Mouse (Mus musculus) urinary bladder, postnatal 25 days (tissue): ENCODE data around the gene Platr17.

ENCODE experiments used
- DNase-seq: peaks from one replicate; pipeline ENCODE4 v3.0.0; 2022; ENCODE audit warnings: low spot score

Gene Platr17

DNA sequence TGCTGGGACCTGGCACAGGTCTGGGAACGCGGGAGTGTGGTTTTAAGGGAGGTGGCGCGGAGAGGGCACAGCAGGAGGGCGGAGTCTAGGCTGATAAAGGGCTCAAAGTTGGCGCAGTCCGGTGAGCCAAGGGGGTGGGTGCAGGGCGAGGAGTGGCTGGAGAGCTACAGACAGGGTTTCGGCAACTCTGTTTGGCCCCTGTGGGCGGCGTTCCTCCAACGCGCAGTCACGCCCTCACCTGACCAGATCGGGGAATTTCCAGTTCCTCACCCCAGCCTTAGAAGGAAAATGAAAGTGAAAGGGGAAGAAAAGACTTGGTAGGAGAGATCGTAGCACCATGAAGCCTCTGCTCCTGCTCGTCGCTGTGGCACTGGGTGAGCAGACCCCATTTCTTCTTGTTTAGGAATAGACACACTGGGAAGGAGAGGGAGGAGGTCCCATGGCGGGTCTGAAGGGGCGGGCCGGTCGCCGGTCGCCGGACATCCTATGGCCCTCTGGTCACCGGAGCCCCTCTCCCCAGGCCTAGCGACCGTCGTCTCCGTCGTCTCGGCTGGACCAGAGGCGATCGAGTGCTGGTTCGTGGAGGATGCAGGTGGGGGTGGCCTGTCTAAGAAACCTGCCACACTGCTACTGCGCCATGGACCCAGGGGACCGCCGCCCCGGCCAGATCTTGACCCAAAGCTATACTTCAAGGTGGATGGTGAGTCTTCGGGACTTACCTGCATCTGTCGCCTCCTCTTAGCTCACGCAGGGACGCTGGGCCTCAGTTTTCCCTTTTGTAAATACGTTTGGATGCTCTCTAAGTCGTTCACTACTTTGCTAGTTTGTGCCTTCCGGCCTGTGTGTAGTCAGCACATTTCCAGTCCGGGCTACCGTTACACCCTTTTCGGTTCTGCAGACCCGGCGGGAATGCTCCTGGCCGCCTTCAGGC lies 14.7 kb downstream of the Platr17 start:
- DNase-seq: peak; percentile 71

GRCm38 (mm10) chr17:33920282-33921097 lies 15.6 kb downstream of the Platr17 start:
- DNase-seq: peak; percentile 80

DNA sequence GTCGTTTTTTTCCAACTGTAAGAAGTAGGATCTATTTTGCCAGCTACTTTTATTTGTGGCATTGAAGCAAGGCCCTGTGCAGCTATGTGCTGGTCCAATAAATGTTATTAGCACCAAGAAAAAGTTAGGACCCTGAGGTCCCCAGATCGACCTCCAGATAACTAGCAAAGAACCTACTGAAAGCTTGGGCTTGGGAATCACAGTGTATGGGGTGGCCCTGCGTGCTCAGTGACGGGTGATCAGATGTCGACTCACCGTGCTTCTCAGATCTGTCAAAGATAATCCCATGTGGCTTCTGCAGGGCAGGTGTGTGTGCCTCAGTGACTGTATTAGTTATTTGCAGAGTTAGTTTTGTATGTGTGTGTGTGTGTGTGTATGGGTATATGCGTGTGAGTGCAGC lies 16.4 kb downstream of the Platr17 start:
- no peak for DNase-seq

GRCm38 (mm10) chr17:33924577-33925283 lies 19.8 kb downstream of the Platr17 start:
- DNase-seq: no peak

- no peak for DNase-seq
Observed at GRCm38 (mm10) chr17:33925406-33926116, 20.6 kb downstream of the Platr17 start.

DNA sequence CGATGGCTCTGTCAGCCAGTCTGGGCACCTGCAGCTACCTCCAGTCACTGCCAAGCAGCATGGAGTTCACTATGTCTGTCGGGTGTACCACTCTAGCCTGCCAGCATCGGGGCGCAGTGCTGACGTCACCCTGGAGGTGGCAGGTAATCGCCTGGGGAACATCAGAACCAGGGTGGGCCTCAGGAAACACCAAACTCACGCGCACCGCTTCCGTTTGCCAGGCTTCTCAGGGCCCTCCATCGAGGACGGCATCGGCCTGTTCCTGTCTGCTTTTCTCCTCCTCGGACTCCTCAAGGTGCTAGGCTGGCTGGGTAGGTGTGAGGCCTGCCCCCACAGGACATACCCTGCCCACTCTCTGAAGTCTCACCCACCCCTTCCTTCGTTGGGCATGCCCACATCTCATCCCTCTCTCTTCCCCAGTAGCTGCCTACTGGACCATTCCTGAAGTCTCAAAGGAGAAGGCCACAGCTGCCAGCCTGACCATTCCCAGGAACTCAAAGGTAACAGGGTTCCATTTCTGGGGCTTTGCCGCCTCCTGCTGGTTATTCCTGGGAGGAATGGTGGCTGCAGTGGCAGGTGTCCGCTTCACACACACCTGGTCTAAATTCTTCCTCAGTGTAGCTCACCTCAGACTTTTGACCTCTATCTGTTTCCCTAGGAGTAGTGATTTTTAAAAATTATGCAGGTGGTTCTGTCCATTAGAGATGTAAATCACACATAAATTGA lies 21.4 kb downstream of the Platr17 start:
- no peak for DNase-seq

- no peak for DNase-seq
Observed at GRCm38 (mm10) chr17:33928251-33928947, 23.5 kb downstream of the Platr17 start.

DNA sequence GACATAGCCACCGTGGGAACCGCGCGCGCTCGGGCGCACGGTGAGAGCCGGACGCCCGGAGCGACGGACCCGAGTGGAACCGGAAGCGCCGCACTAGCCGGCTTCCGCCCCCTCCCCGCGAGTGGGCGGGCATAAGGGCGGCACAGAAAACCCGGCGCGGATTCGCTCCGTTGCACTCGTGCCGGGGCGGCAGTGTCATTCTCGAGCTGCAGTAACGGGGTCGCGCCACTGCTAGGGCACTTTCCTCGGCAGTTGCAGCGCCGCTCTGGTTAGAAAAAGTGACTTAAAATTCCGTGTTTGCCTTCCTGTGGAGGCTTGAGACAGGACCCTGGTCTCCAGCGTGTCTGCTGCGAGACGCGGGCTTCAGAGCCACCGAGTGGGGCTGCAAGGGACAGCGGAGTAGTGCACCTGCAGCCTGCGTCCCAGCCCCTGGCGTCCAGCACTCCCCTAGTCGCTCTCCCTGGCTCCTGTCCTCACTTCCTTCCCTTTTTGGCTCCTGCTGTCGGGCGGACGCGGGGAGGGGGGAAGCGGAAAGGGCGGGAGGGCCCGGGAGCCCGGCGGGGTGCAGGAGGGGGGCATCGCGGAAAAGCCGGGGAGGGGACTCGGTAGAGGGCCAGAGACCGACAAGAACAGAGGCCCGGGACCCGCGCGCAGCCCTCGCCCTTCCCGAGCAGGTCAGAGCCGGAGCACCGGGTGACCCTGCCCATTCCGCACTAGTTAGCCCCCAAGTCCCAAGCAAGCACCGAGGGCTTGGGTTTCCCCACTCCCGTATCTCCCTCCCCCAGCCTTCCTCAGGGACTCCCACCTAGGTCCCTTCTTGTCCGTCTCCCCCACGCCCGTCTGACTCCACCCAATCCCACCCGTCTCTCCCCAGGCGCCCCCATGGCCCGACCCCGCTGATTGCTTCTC lies 24.7 kb downstream of the Platr17 start, which contains the start of gene Rgl2:
TSS of gene Rgl2 (plus strand) at position 173 of the 909 bp plus-strand sequence.
- DNase-seq: peak; percentile 94

DNA sequence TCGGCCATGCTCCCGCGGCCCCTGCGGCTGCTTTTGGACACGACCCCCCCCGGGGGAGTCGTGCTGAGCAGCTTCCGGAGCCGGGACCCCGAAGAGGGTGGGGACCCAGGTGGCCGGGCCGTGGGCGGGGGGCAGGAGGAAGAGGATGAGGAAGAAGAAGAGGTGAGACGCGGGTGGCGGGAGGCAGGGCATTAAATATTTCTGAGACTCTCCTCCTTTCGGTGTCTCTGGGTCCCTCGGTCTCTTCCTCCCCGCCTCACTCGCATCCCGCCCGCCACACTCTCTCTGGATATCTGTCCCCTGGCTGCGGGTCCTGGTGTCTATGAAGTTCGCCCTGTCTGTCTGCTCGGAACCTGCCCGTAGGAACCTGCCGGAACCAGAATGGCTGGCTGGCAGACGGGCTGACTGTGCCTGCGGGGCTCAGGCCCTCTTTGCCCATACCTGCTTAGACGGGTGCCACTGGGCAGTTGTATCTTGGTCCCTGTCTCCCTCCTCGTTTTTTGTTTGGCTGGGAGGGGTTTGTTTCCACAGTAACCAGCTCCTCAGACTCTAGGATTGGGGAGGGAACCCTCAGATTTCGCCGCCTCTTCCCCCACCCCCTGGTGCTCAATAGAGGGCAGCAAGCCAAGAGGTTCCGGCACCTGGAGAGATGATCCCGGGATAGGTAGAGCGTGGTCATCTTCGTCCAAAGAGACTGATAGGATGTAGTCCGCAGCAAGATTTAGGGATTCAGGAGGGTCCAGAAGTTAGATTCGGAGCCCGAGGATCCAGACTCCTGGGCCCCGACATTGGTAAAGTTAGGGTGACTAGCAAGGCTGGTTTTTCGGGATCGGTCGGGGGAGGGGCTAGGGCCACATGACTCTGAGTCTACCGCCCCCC lies 25.6 kb downstream of the Platr17 start:
- DNase-seq: peak; percentile 62

GRCm38 (mm10) chr17:33931159-33931866 lies 26.4 kb downstream of the Platr17 start:
- DNase-seq: no peak

- no peak for DNase-seq
Observed at GRCm38 (mm10) chr17:33931947-33932346, 27.0 kb downstream of the Platr17 start.

DNA sequence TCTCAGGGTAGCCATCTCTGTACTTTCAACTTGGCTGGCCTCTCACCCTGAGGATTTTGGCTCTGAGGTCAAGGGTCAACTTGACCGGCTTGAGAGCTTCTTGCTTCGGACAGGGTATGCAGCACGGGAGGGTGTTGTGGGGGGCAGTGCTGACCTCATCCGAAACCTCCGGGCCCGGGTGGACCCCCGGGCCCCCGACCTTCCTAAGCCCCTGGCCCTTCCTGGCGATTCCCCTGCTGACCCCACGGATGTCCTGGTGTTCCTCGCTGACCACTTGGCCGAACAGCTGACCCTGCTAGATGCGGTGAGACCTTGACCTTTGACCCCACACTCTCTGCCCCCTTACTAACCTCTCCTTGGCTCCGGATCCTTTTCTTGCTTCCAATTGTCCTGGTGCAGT lies 27.5 kb downstream of the Platr17 start:
- DNase-seq: no peak

- no peak for DNase-seq
Observed at GRCm38 (mm10) chr17:33932970-33933369, 28.0 kb downstream of the Platr17 start.

DNA sequence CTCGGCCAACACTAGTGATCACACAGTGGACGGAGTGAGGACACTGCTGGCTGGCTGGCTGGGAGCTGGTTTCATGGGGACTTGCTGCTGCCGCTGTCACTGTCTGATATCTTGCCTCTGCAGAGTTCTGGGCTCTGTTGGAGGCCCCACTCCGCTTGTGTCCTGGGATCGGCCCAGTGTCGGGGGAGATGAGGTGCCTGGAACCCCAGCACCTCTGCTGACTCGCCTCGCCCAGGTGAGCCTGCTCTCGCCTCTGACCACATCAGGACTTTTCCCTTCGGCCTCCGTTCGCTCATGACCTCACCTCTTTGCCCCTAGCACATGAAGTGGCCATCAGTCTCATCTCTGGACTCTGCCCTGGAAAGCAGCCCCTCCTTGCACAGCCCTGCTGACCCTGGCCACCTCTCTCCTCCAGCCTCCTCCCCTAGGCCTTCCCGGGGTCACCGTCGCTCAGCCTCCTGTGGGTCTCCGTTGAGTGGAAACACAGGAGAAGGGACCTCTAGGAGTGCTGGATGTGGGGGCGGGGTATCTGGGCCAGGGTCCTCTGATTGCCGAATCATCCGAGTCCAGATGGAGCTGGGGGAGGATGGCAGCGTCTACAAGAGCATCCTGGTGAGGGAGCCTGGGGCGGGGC lies 30.6 kb downstream of the Platr17 start:
- no peak for DNase-seq

GRCm38 (mm10) chr17:33936993-33937392 lies 32.1 kb downstream of the Platr17 start:
- DNase-seq: no peak

GRCm38 (mm10) chr17:33938783-33939182 lies 33.8 kb downstream of the Platr17 start:
- DNase-seq: no peak

GRCm38 (mm10) chr17:33940206-33940805 lies 35.4 kb downstream of the Platr17 start, which contains the start of the genes Pfdn6 and Wdr46:
Gene Pfdn6 (minus strand): TSS chr17:33940343.
Gene Wdr46 (plus strand): TSS chr17:33940660.
- peak; percentile 86 for DNase-seq
